Mouse (Mus musculus): ENCODE results near the gene Nufip2. TPM values are rescaled to one million over a fixed set of nuclear protein-coding genes. Genes with fewer than 3 reads are reported as not detected.
"Not testable (repeated sequence)": the region's sequence is repeated elsewhere in the genome, so short reads cannot be mapped to it uniquely, and the experiment has no call there.

The Nufip2 gene
- polyA plus RNA-seq, 1 experiment: 17.2 TPM

GRCm38 (mm10) chr11:77743966-77744365, 58.0 kb downstream of the Nufip2 start:
- Histone ChIP-seq H3K4me1 (ENCODE audit: control insufficient read depth, insufficient read depth, low read length) (no peaks in the 10 kb centered on the region), H3K4me3 (ENCODE audit: insufficient read depth, low read length) (no peak overlapping the region), H3K27ac (ENCODE audit: insufficient read depth, low read length) (no peak overlapping the region)
- TF ChIP-seq POLR2A (IDR thresholded peaks at IDR 0.05; ENCODE audit: extremely low read depth, insufficient read depth, low read length) (no peak), CTCF (IDR thresholded peaks at IDR 0.05; ENCODE audit: extremely low read depth, insufficient read depth, low read length) (peak; percentile 40)

- Histone ChIP-seq H3K4me3 (ENCODE audit: insufficient read depth, low read length) (no peak overlapping the region), H3K27ac (ENCODE audit: insufficient read depth, low read length) (no peak overlapping the region), H3K4me1 (ENCODE audit: control insufficient read depth, insufficient read depth, low read length) (no peaks in the 10 kb centered on the region)
- no peak for TF ChIP-seq POLR2A (IDR thresholded peaks at IDR 0.05; ENCODE audit: extremely low read depth, insufficient read depth, low read length)
- no peak for TF ChIP-seq CTCF (IDR thresholded peaks at IDR 0.05; ENCODE audit: extremely low read depth, insufficient read depth, low read length)
Observed at GRCm38 (mm10) chr11:77746652-77747051, 60.7 kb downstream of the Nufip2 start.

DNA sequence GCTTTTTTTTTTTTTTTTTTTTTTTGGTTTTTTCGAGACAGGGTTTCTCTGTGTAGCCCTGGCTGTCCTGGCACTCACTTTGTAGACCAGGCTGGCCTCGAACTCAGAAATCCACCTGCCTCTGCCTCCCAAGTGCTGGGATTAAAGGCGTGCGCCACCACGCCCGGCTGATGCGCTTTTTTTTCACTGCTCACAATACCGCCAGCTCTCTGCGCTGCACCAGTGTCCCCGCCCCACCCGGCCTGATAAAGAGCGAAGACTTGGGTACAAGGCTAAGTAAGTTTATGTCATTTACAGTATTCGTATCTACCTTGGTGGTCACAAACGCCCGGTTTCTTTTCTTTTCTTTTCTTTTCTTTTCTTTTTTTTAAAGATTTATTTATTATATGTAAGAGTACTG, 61.1 kb downstream of the Nufip2 start:
- not testable (repeated sequence) for H3K4me3 ChIP-seq (ENCODE audit: insufficient read depth, low read length); H3K4me1 ChIP-seq (ENCODE audit: control insufficient read depth, insufficient read depth, low read length); H3K27ac ChIP-seq (ENCODE audit: insufficient read depth, low read length)

- Histone ChIP-seq H3K27ac (ENCODE audit: insufficient read depth, low read length) (no peak overlapping the region), H3K4me1 (ENCODE audit: control insufficient read depth, insufficient read depth, low read length) (no peaks in the 10 kb centered on the region), H3K4me3 (ENCODE audit: insufficient read depth, low read length) (no peak overlapping the region)
- TF ChIP-seq CTCF (IDR thresholded peaks at IDR 0.05; ENCODE audit: extremely low read depth, insufficient read depth, low read length) (no peak), POLR2A (IDR thresholded peaks at IDR 0.05; ENCODE audit: extremely low read depth, insufficient read depth, low read length) (no peak)
Observed at GRCm38 (mm10) chr11:77748996-77749395, 63.0 kb downstream of the Nufip2 start.

DNA sequence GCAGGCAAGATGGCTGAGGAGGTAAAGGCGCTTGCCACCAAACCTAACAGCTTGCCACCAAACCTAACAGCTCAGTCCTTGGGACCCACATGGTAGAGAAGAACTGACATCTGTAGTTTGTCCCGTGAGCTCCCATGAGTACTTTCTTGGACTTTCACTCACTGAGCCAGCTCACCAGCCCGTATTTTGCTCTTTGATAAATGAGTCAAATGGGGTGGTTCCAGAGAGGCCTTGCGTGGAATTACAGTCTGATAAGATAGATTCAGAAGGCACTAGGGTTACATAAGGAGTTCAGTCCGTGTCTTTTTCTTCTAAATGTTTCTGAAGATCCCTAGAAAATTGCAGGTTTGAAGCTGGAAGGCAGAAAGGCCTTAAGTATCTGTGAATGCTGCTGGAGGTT, 66.6 kb downstream of the Nufip2 start:
- Histone ChIP-seq H3K4me1 (ENCODE audit: control insufficient read depth, insufficient read depth, low read length) (no peaks in the 10 kb centered on the region), H3K4me3 (ENCODE audit: insufficient read depth, low read length) (no peak overlapping the region), H3K27ac (ENCODE audit: insufficient read depth, low read length) (no peak overlapping the region)
- no peak for TF ChIP-seq POLR2A (IDR thresholded peaks at IDR 0.05; ENCODE audit: extremely low read depth, insufficient read depth, low read length)
- no peak for TF ChIP-seq CTCF (IDR thresholded peaks at IDR 0.05; ENCODE audit: extremely low read depth, insufficient read depth, low read length)

DNA sequence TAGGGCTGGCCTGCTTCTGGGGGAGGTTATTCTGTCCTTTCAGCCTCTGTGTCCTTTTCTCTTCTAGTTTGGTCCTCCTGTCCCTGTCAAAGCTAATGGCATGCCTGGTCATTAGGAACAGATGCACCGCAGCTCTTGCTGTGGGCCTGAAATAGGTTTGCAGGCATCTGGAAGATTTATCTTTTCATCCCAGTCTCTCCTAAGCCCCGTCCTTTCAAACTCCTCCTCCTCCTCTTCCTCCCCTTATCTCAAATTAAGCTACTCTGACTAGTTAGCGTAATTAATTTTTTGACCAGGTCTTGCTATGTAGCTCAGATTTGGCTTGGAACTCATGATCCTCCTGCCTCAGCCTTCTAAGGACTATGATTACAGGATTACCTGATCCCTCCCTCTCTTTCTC, 67.5 kb downstream of the Nufip2 start:
- Histone ChIP-seq H3K4me3 (ENCODE audit: insufficient read depth, low read length) (no peak overlapping the region), H3K27ac (ENCODE audit: insufficient read depth, low read length) (no peak overlapping the region), H3K4me1 (ENCODE audit: control insufficient read depth, insufficient read depth, low read length) (no peaks in the 10 kb centered on the region)
- TF ChIP-seq POLR2A (IDR thresholded peaks at IDR 0.05; ENCODE audit: extremely low read depth, insufficient read depth, low read length) (no peak), CTCF (IDR thresholded peaks at IDR 0.05; ENCODE audit: extremely low read depth, insufficient read depth, low read length) (no peak)

- Histone ChIP-seq H3K27ac (ENCODE audit: insufficient read depth, low read length) (no peak overlapping the region), H3K4me3 (ENCODE audit: insufficient read depth, low read length) (no peak overlapping the region), H3K4me1 (ENCODE audit: control insufficient read depth, insufficient read depth, low read length) (no peaks in the 10 kb centered on the region)
- TF ChIP-seq POLR2A (IDR thresholded peaks at IDR 0.05; ENCODE audit: extremely low read depth, insufficient read depth, low read length): no peak
Observed at GRCm38 (mm10) chr11:77760031-77760430, 74.1 kb downstream of the Nufip2 start.

DNA sequence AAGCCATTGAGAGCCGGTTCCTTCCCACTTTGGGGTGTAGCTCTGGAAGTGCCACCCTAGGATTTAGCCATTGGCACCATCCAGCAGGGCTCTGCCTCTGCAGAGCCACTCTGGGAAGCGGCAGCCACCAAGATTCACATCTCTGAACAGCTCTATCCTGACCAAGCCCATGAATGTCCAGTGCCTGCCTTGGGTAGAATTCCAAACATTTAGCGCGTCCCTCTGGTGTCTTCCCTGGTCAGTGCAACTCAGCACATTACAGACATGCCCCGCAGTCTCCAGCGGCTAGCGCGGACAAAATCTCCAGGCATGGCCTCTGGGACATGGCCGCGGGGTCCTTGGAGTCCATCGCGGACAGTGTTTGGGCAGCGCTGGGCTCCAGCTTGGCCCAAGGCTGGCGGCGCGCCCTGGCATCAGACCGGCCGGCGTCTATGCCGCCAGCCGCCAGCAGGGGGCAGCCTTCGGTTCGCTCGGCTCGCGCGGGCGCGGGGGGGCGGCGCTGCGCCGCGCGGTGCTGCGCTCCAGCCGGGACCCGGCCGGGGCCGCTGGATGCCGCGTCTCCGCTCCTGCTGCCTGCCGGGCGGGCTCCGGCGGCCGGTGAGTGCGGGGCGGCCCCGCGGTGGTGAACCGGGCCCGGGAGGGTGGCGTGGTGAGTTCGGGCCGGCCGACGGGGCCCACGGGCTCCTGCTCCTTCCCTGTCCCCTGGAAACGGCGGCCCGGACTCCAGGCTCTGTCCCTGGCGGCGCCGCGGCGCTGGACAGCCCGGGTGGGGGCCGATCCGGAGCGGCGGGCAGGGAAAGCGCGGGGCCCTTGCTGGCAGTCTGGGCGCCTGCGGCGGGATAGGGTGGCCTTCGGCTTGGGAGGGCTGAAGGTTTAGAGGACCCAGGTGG, 77.1 kb downstream of the Nufip2 start, which contains the start of gene Myo18a:
Gene Myo18a, plus strand, starts transcription at position 464 of the 890 bp plus-strand sequence.
- Histone ChIP-seq H3K4me3 (ENCODE audit: insufficient read depth, low read length) (peak within 1 kb of the TSS; percentile 88), H3K27ac (ENCODE audit: insufficient read depth, low read length) (peak within 1 kb of the TSS; percentile 95), H3K4me1 (ENCODE audit: control insufficient read depth, insufficient read depth, low read length) (peaks cover 2% of the 10 kb centered on the region; the same call in 1 of the 2 replicates)
- TF ChIP-seq CTCF (IDR thresholded peaks at IDR 0.05; ENCODE audit: extremely low read depth, insufficient read depth, low read length) (0 out of 2 replicates have a peak, but pooled peaks have one; percentile 15), POLR2A (IDR thresholded peaks at IDR 0.05; ENCODE audit: extremely low read depth, insufficient read depth, low read length) (no peak)

- peaks cover 2% of the 10 kb centered on the region; the same call in 1 of the 2 replicates for H3K4me1 ChIP-seq (ENCODE audit: control insufficient read depth, insufficient read depth, low read length)
- TF ChIP-seq CTCF (IDR thresholded peaks at IDR 0.05; ENCODE audit: extremely low read depth, insufficient read depth, low read length) (no peak), POLR2A (IDR thresholded peaks at IDR 0.05; ENCODE audit: extremely low read depth, insufficient read depth, low read length) (no peak)
- H3K4me3 ChIP-seq (ENCODE audit: insufficient read depth, low read length): peak overlapping the region; percentile 88
- H3K27ac ChIP-seq (ENCODE audit: insufficient read depth, low read length): peak overlapping the region; percentile 95
Observed at GRCm38 (mm10) chr11:77763673-77764340, 77.9 kb downstream of the Nufip2 start.
